Mouse (Mus musculus): ENCODE data around the gene 4930579F01Rik. TPM values are rescaled to one million over a fixed set of nuclear protein-coding genes. Genes with fewer than 3 reads are reported as not detected.

Gene 4930579F01Rik
- polyA plus RNA-seq, 2 experiments, result 0.04 to 0.19 TPM

- ATAC-seq (ENCODE audit: low FRiP score, low read depth) (no peak), DNase-seq (ENCODE audit: low spot score) (no peak)
- Histone ChIP-seq H3K36me3 (ENCODE audit: control insufficient read depth, insufficient read depth, low read length) (no peaks in the 10 kb centered on the region), H3K4me1 (ENCODE audit: control insufficient read depth, insufficient read depth, low read length) (no peaks in the 10 kb centered on the region), H3K4me3 (replicated peaks; ENCODE audit: low read length) (no peak overlapping the region), H3K27ac (replicated peaks; ENCODE audit: low read depth, low read length) (no peak overlapping the region), H3K9me3 (ENCODE audit: control insufficient read depth, low read length) (no peaks in the 10 kb centered on the region), H3K27me3 (ENCODE audit: control insufficient read depth, insufficient read depth, low read length) (no peaks in the 10 kb centered on the region), H3K9ac (ENCODE audit: low read depth, low read length, severe bottlenecking) (no peak overlapping the region), H3K4me2 (replicated peaks; ENCODE audit: low read depth, low read length, severe bottlenecking) (no peak overlapping the region)
- 72% methylated on average over 3 of the region's 3 CpGs for WGBS
- no peak for TF ChIP-seq POLR2A (IDR thresholded peaks at IDR 0.05; ENCODE audit: borderline replicate concordance, extremely low read depth, insufficient read depth, insufficient read length)
Observed at GRCm38 (mm10) chr3:138230266-138230665, 36.6 kb upstream of the 4930579F01Rik start.

GRCm38 (mm10) chr3:138229448-138229847, 35.8 kb upstream of the 4930579F01Rik start:
- ATAC-seq (ENCODE audit: low FRiP score, low read depth) (no peak), DNase-seq (ENCODE audit: low spot score) (no peak)
- no peak for TF ChIP-seq POLR2A (IDR thresholded peaks at IDR 0.05; ENCODE audit: borderline replicate concordance, extremely low read depth, insufficient read depth, insufficient read length)
- H3K27ac ChIP-seq (replicated peaks; ENCODE audit: low read depth, low read length), result no peak overlapping the region
- no peaks in the 10 kb centered on the region for H3K9me3 ChIP-seq (ENCODE audit: control insufficient read depth, low read length)
- H3K36me3 ChIP-seq (ENCODE audit: control insufficient read depth, insufficient read depth, low read length), result no peaks in the 10 kb centered on the region
- no peak overlapping the region for H3K4me2 ChIP-seq (replicated peaks; ENCODE audit: low read depth, low read length, severe bottlenecking)
- no peaks in the 10 kb centered on the region for H3K27me3 ChIP-seq (ENCODE audit: control insufficient read depth, insufficient read depth, low read length)
- H3K4me1 ChIP-seq (ENCODE audit: control insufficient read depth, insufficient read depth, low read length), result no peaks in the 10 kb centered on the region
- 76% methylated on average over 1 of the region's 1 CpGs for WGBS
- H3K9ac ChIP-seq (ENCODE audit: low read depth, low read length, severe bottlenecking), result no peak overlapping the region
- H3K4me3 ChIP-seq (replicated peaks; ENCODE audit: low read length), result no peak overlapping the region

- TF ChIP-seq POLR2A (IDR thresholded peaks at IDR 0.05; ENCODE audit: borderline replicate concordance, extremely low read depth, insufficient read depth, insufficient read length), result no peak
- no peaks in the 10 kb centered on the region for H3K9me3 ChIP-seq (ENCODE audit: control insufficient read depth, low read length)
- no peaks in the 10 kb centered on the region for H3K36me3 ChIP-seq (ENCODE audit: control insufficient read depth, insufficient read depth, low read length)
- no peak overlapping the region for H3K4me2 ChIP-seq (replicated peaks; ENCODE audit: low read depth, low read length, severe bottlenecking)
- DNase-seq (ENCODE audit: low spot score) (no peak), ATAC-seq (ENCODE audit: low FRiP score, low read depth) (no peak)
- no peak overlapping the region for H3K9ac ChIP-seq (ENCODE audit: low read depth, low read length, severe bottlenecking)
- no peaks in the 10 kb centered on the region for H3K4me1 ChIP-seq (ENCODE audit: control insufficient read depth, insufficient read depth, low read length)
- WGBS, result 94% methylated on average over 8 of the region's 8 CpGs
- H3K4me3 ChIP-seq (replicated peaks; ENCODE audit: low read length), result no peak overlapping the region
- H3K27ac ChIP-seq (replicated peaks; ENCODE audit: low read depth, low read length), result no peak overlapping the region
- H3K27me3 ChIP-seq (ENCODE audit: control insufficient read depth, insufficient read depth, low read length), result no peaks in the 10 kb centered on the region
Observed at GRCm38 (mm10) chr3:138227782-138228181, 34.2 kb upstream of the 4930579F01Rik start.

- Histone ChIP-seq H3K4me3 (replicated peaks; ENCODE audit: low read length) (no peak overlapping the region), H3K36me3 (ENCODE audit: control insufficient read depth, insufficient read depth, low read length) (no peaks in the 10 kb centered on the region), H3K9me3 (ENCODE audit: control insufficient read depth, low read length) (no peaks in the 10 kb centered on the region), H3K27me3 (ENCODE audit: control insufficient read depth, insufficient read depth, low read length) (no peaks in the 10 kb centered on the region), H3K4me1 (ENCODE audit: control insufficient read depth, insufficient read depth, low read length) (no peaks in the 10 kb centered on the region), H3K27ac (replicated peaks; ENCODE audit: low read depth, low read length) (no peak overlapping the region), H3K9ac (ENCODE audit: low read depth, low read length, severe bottlenecking) (no peak overlapping the region), H3K4me2 (replicated peaks; ENCODE audit: low read depth, low read length, severe bottlenecking) (no peak overlapping the region)
- ATAC-seq (ENCODE audit: low FRiP score, low read depth), result no peak
- DNase-seq (ENCODE audit: low spot score), result no peak
- 94% methylated on average over 2 of the region's 2 CpGs for WGBS
- no peak for TF ChIP-seq POLR2A (IDR thresholded peaks at IDR 0.05; ENCODE audit: borderline replicate concordance, extremely low read depth, insufficient read depth, insufficient read length)
Observed at GRCm38 (mm10) chr3:138227082-138227481, 33.5 kb upstream of the 4930579F01Rik start.

GRCm38 (mm10) chr3:138226476-138226875, 32.9 kb upstream of the 4930579F01Rik start:
- no peaks in the 10 kb centered on the region for H3K4me1 ChIP-seq (ENCODE audit: control insufficient read depth, insufficient read depth, low read length)
- no peak overlapping the region for H3K4me2 ChIP-seq (replicated peaks; ENCODE audit: low read depth, low read length, severe bottlenecking)
- H3K36me3 ChIP-seq (ENCODE audit: control insufficient read depth, insufficient read depth, low read length), result no peaks in the 10 kb centered on the region
- H3K27ac ChIP-seq (replicated peaks; ENCODE audit: low read depth, low read length), result no peak overlapping the region
- no peak for ATAC-seq (ENCODE audit: low FRiP score, low read depth)
- DNase-seq (ENCODE audit: low spot score), result no peak
- H3K4me3 ChIP-seq (replicated peaks; ENCODE audit: low read length), result no peak overlapping the region
- no peaks in the 10 kb centered on the region for H3K27me3 ChIP-seq (ENCODE audit: control insufficient read depth, insufficient read depth, low read length)
- TF ChIP-seq POLR2A (IDR thresholded peaks at IDR 0.05; ENCODE audit: borderline replicate concordance, extremely low read depth, insufficient read depth, insufficient read length), result no peak
- WGBS, result 90% methylated on average over 6 of the region's 6 CpGs
- H3K9me3 ChIP-seq (ENCODE audit: control insufficient read depth, low read length), result no peaks in the 10 kb centered on the region
- H3K9ac ChIP-seq (ENCODE audit: low read depth, low read length, severe bottlenecking), result no peak overlapping the region

GRCm38 (mm10) chr3:138225853-138226252, 32.2 kb upstream of the 4930579F01Rik start:
- no peak for DNase-seq (ENCODE audit: low spot score)
- ATAC-seq (ENCODE audit: low FRiP score, low read depth), result no peak
- 86% methylated on average over 7 of the region's 7 CpGs for WGBS

More at GRCm38 (mm10) chr3:138225853-138226252, 32.2 kb upstream of the 4930579F01Rik start:
- no peaks in the 10 kb centered on the region for H3K9me3 ChIP-seq (ENCODE audit: control insufficient read depth, low read length)
- no peak overlapping the region for H3K27ac ChIP-seq (replicated peaks; ENCODE audit: low read depth, low read length)
- H3K36me3 ChIP-seq (ENCODE audit: control insufficient read depth, insufficient read depth, low read length), result no peaks in the 10 kb centered on the region
- H3K4me2 ChIP-seq (replicated peaks; ENCODE audit: low read depth, low read length, severe bottlenecking), result no peak overlapping the region
- H3K27me3 ChIP-seq (ENCODE audit: control insufficient read depth, insufficient read depth, low read length), result no peaks in the 10 kb centered on the region
- no peaks in the 10 kb centered on the region for H3K4me1 ChIP-seq (ENCODE audit: control insufficient read depth, insufficient read depth, low read length)
- TF ChIP-seq POLR2A (IDR thresholded peaks at IDR 0.05; ENCODE audit: borderline replicate concordance, extremely low read depth, insufficient read depth, insufficient read length), result no peak
- no peak overlapping the region for H3K9ac ChIP-seq (ENCODE audit: low read depth, low read length, severe bottlenecking)
- no peak overlapping the region for H3K4me3 ChIP-seq (replicated peaks; ENCODE audit: low read length)

All from limb, embryonic 14.5 days (tissue).